Mouse (Mus musculus): ENCODE measurements around the gene Gramd4. TPM values are rescaled to one million over a fixed set of nuclear protein-coding genes. Genes with fewer than 3 reads are reported as not detected.
"Not testable (repeated sequence)": the region's sequence is repeated elsewhere in the genome, so short reads cannot be mapped to it uniquely, and the experiment has no call there.

The Gramd4 gene
- polyA plus RNA-seq, 1 experiment from 2014 or later: 8.4 TPM

DNA sequence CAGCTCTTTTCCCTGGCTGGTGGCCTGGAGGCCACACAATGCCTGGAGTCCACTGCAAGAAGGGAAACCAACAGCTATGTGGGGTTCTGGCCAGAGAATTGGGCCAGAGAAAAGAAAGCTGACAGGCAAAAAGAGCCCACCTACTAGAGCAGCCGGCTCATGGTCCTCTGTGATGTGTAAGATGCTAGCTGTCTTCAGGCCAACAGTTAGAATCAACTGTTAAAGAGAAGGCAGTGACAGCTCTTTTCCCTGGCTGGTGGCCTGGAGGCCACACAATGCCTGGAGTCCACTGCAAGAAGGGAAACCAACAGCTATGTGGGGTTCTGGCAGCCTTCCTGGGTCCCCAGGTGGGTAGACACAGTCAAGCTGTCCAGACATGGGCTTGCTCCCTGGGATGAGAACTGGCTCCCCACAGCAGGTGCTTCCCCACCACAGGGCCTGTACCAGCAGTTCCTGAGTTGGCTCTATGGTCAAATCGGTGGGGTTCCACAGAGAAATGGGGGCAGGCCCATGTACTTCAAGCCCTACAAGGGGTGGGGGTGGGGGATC is 120.3 kb downstream of the Gramd4 start:
- H3K9ac ChIP-seq (ENCODE audit: low read length); H3K9me3 ChIP-seq (ENCODE audit: control insufficient read depth, low read length); ATAC-seq (ENCODE audit: insufficient number of reproducible peaks, low FRiP score, low TSS enrichment, low read depth); DNase-seq (ENCODE audit: low spot score); H3K27ac ChIP-seq (replicated peaks; ENCODE audit: low read depth, low read length); H3K36me3 ChIP-seq (ENCODE audit: control insufficient read depth, insufficient read depth, low read length); H3K4me2 ChIP-seq (ENCODE audit: low read depth, severe bottlenecking); H3K4me3 ChIP-seq (ENCODE audit: low read depth, low read length); H3K27me3 ChIP-seq (ENCODE audit: control insufficient read depth, insufficient read depth, low read length): not testable (repeated sequence)
- peaks cover 15% of the 10 kb centered on the region; the same call in 1 of the 2 replicates for H3K4me1 ChIP-seq (ENCODE audit: control insufficient read depth, insufficient read depth, low read length)
- WGBS: 88% methylated on average over 2 of the region's 2 CpGs

DNA sequence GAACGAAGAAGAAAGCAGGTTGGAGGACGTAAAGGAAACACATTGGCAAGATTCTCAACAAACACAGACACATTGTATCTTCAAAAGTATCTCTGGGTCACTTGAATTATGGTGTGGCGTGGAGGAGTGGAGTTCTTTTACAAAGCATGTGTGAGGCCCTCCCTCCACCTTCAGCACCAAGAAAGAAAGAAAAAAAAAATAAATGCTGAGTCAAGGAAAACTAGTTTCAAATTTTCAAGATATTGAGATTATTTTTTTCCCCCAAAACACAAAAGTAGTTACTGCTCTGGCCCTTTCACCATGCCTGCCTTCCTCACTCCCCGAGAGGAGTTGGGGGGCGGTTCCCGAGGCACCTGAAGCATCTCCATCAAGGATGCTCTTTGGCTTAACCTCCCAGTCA is 121.1 kb downstream of the Gramd4 start:
- Histone ChIP-seq H3K4me2 (ENCODE audit: low read depth, severe bottlenecking) (no peak overlapping the region), H3K36me3 (ENCODE audit: control insufficient read depth, insufficient read depth, low read length) (no peaks in the 10 kb centered on the region), H3K27me3 (ENCODE audit: control insufficient read depth, insufficient read depth, low read length) (no peaks in the 10 kb centered on the region), H3K4me3 (ENCODE audit: low read depth, low read length) (no peak overlapping the region), H3K4me1 (ENCODE audit: control insufficient read depth, insufficient read depth, low read length) (0 out of 2 replicates have a peak, but pooled peaks cover 7% of the 10 kb centered on the region), H3K9me3 (ENCODE audit: control insufficient read depth, low read length) (no peaks in the 10 kb centered on the region), H3K27ac (replicated peaks; ENCODE audit: low read depth, low read length) (no peak overlapping the region), H3K9ac (ENCODE audit: low read length) (no peak overlapping the region)
- ATAC-seq (ENCODE audit: insufficient number of reproducible peaks, low FRiP score, low TSS enrichment, low read depth) (no peak), DNase-seq (ENCODE audit: low spot score) (no peak)
- WGBS: 90% methylated on average over 6 of the region's 6 CpGs

DNA sequence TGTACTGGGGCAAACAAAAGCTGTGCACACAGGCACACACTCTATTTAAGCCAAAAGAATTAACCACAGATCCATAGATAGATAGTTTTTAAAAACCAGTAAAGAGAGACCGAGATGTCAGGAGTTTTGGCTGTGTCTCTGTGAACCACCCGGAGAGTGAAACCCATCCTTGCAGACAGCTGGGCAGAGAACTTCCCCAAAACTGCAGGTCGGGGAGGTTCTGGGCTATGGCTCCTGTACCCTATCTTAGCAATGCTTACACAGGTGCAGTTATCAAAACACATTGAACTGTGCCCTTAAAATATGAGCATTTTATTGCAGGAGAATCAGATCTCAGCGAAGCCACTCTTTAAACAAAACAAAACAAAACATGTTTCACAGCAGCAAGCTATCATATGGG is 122.9 kb downstream of the Gramd4 start:
- 89% methylated on average over 4 of the region's 4 CpGs for WGBS
- Histone ChIP-seq H3K4me1 (ENCODE audit: control insufficient read depth, insufficient read depth, low read length) (peaks cover 10% of the 10 kb centered on the region; the same call in 1 of the 2 replicates), H3K27me3 (ENCODE audit: control insufficient read depth, insufficient read depth, low read length) (no peaks in the 10 kb centered on the region)

DNA sequence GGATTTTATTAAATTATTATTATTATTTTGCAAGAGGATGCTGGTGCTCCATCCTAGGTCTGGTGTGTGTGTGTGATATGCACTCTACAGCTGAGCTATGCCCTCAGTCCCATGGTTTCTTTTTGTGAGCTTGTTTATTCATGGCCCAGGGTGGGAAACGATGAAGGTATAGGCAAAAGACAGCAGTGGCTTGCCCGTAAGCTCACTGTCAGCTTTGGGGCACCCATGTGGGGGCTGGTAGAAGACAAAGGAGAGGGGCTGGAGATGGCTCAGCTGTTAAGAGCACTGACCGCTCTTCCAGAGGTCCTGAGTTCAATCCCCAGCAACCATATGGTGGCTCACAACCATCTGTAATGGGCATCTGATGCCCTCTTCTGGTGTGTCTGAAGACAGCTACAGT is 123.8 kb downstream of the Gramd4 start:
- not testable (repeated sequence) for H3K4me1 ChIP-seq (ENCODE audit: control insufficient read depth, insufficient read depth, low read length); ATAC-seq (ENCODE audit: insufficient number of reproducible peaks, low FRiP score, low TSS enrichment, low read depth)

More for the DNA sequence above, 122.9 kb downstream of the Gramd4 start:
- H3K9me3 ChIP-seq (ENCODE audit: control insufficient read depth, low read length): no peaks in the 10 kb centered on the region
- no peak overlapping the region for H3K4me2 ChIP-seq (ENCODE audit: low read depth, severe bottlenecking)
- no peak overlapping the region for H3K9ac ChIP-seq (ENCODE audit: low read length)
- DNase-seq (ENCODE audit: low spot score) (no peak), ATAC-seq (ENCODE audit: insufficient number of reproducible peaks, low FRiP score, low TSS enrichment, low read depth) (no peak)
- H3K4me3 ChIP-seq (ENCODE audit: low read depth, low read length): no peak overlapping the region
- H3K27ac ChIP-seq (replicated peaks; ENCODE audit: low read depth, low read length): no peak overlapping the region
- H3K36me3 ChIP-seq (ENCODE audit: control insufficient read depth, insufficient read depth, low read length): no peaks in the 10 kb centered on the region

DNA sequence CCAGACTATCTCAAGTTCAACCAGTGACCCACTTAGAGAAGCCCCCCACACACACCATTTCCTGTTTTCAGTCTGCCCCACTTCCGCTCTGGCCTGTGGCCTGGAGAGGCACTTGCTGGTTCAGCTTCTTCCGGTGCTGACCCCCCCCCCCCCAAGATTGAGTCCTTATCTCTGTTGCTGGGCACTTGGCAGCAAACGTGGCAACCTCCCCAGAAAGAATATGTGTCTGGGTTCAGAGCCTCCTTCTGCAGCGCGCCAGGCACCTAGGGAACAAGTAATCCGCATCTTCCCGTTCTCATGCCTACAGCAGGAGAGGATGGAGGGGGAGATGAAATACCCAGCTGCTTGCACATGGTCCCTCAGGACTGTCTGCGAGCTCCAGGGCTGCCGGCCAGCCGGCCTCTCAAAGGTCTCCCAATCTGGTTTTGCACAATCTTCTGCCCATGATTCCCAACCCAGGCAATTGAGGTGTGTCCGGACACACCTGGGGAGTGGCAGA is 124.5 kb downstream of the Gramd4 start:
- Histone ChIP-seq H3K9ac (ENCODE audit: low read length) (no peak overlapping the region), H3K4me2 (ENCODE audit: low read depth, severe bottlenecking) (no peak overlapping the region), H3K4me1 (ENCODE audit: control insufficient read depth, insufficient read depth, low read length) (peaks cover 7% of the 10 kb centered on the region; the same call in 1 of the 2 replicates), H3K9me3 (ENCODE audit: control insufficient read depth, low read length) (no peaks in the 10 kb centered on the region), H3K27ac (replicated peaks; ENCODE audit: low read depth, low read length) (no peak overlapping the region), H3K4me3 (ENCODE audit: low read depth, low read length) (no peak overlapping the region), H3K36me3 (ENCODE audit: control insufficient read depth, insufficient read depth, low read length) (no peaks in the 10 kb centered on the region), H3K27me3 (ENCODE audit: control insufficient read depth, insufficient read depth, low read length) (no peaks in the 10 kb centered on the region)
- WGBS: 57% methylated on average over 11 of the region's 11 CpGs
- ATAC-seq (ENCODE audit: insufficient number of reproducible peaks, low FRiP score, low TSS enrichment, low read depth): no peak
- no peak for DNase-seq (ENCODE audit: low spot score)

More for the DNA sequence above, 123.8 kb downstream of the Gramd4 start:
- H3K36me3 ChIP-seq (ENCODE audit: control insufficient read depth, insufficient read depth, low read length); H3K9me3 ChIP-seq (ENCODE audit: control insufficient read depth, low read length); H3K9ac ChIP-seq (ENCODE audit: low read length); H3K4me3 ChIP-seq (ENCODE audit: low read depth, low read length); H3K27me3 ChIP-seq (ENCODE audit: control insufficient read depth, insufficient read depth, low read length); H3K27ac ChIP-seq (replicated peaks; ENCODE audit: low read depth, low read length); H3K4me2 ChIP-seq (ENCODE audit: low read depth, severe bottlenecking); DNase-seq (ENCODE audit: low spot score): not testable (repeated sequence)
- WGBS: 90% methylated on average over 3 of the region's 3 CpGs

DNA sequence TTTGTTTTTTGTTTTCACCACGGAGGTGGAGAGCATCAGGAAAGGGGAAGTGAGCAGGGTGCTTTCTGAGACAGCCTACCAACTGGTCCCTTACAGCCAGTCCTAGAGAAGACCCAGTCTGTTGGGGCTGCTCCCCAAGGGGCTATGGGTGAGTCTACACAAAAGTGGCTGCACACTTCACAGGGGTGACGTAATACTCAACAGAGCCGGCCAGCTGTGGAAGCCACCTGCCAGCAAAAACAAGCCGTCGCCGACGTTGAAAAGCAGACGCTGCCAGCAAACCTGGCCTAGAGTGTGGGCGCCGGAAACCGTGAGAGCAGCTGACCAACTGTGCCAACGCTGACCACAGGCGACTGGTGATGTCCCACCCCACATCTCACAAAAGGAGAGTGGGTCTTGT is 125.2 kb downstream of the Gramd4 start:
- Histone ChIP-seq H3K27ac (replicated peaks; ENCODE audit: low read depth, low read length) (no peak overlapping the region), H3K9ac (ENCODE audit: low read length) (no peak overlapping the region), H3K4me1 (ENCODE audit: control insufficient read depth, insufficient read depth, low read length) (peaks cover 7% of the 10 kb centered on the region; the same call in 1 of the 2 replicates), H3K27me3 (ENCODE audit: control insufficient read depth, insufficient read depth, low read length) (no peaks in the 10 kb centered on the region), H3K36me3 (ENCODE audit: control insufficient read depth, insufficient read depth, low read length) (no peaks in the 10 kb centered on the region), H3K4me2 (ENCODE audit: low read depth, severe bottlenecking) (no peak overlapping the region), H3K4me3 (ENCODE audit: low read depth, low read length) (no peak overlapping the region), H3K9me3 (ENCODE audit: control insufficient read depth, low read length) (no peaks in the 10 kb centered on the region)
- DNase-seq (ENCODE audit: low spot score): no peak
- WGBS: 61% methylated on average over 13 of the region's 13 CpGs
- no peak for ATAC-seq (ENCODE audit: insufficient number of reproducible peaks, low FRiP score, low TSS enrichment, low read depth)

DNA sequence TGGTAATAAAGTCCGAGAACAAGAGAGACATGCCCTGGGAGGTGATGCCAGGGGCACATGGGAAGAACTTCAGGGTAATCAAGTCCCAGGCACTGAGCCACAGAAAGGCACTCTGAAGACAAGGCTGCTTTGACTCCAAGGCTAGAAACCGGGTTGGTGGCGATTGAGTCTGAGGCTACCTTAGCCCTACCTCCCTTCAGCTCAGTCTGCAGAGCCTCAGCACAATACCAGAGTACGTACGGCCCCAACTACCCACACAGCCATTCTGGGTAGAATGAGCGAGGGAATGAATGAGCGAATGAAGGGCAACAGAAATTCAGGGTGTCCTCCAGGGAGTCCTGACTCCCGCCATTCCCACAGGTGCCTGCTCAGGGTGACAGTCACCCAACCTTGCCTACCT is 126.0 kb downstream of the Gramd4 start:
- no peaks in the 10 kb centered on the region for H3K36me3 ChIP-seq (ENCODE audit: control insufficient read depth, insufficient read depth, low read length)
- DNase-seq (ENCODE audit: low spot score): no peak
- 91% methylated on average over 8 of the region's 8 CpGs for WGBS
- H3K9me3 ChIP-seq (ENCODE audit: control insufficient read depth, low read length): no peaks in the 10 kb centered on the region
- H3K27me3 ChIP-seq (ENCODE audit: control insufficient read depth, insufficient read depth, low read length): no peaks in the 10 kb centered on the region
- no peak overlapping the region for H3K9ac ChIP-seq (ENCODE audit: low read length)
- H3K4me2 ChIP-seq (ENCODE audit: low read depth, severe bottlenecking): no peak overlapping the region
- H3K4me3 ChIP-seq (ENCODE audit: low read depth, low read length): no peak overlapping the region
- ATAC-seq (ENCODE audit: insufficient number of reproducible peaks, low FRiP score, low TSS enrichment, low read depth): no peak
- H3K27ac ChIP-seq (replicated peaks; ENCODE audit: low read depth, low read length): no peak overlapping the region
- peaks cover 7% of the 10 kb centered on the region; the same call in 1 of the 2 replicates for H3K4me1 ChIP-seq (ENCODE audit: control insufficient read depth, insufficient read depth, low read length)

DNA sequence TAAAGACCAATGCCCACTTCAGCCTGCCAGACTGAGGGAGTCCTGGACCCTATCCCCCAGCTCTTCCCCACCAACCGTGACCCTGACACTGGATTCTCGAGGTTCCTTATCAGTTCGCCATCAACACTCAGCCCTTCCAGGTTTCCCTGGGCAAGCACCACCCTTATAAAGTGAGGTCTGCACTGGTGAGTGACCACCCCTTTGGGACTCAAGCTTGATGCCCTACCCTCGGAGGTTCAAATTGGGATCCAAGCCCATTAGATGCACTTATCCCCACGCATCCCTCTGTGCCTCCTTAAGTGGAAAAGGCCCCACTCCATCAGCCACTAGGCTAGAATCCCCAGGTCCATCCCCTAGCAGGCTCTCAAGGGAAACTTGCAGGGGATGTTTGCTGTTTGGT is 126.6 kb downstream of the Gramd4 start:
- Histone ChIP-seq H3K9me3 (ENCODE audit: control insufficient read depth, low read length) (no peaks in the 10 kb centered on the region), H3K27ac (replicated peaks; ENCODE audit: low read depth, low read length) (no peak overlapping the region), H3K4me2 (ENCODE audit: low read depth, severe bottlenecking) (peak overlapping the region; percentile 74; the same call in 1 of the 2 replicates), H3K4me3 (ENCODE audit: low read depth, low read length) (peak overlapping the region; percentile 89; the same call in 1 of the 2 replicates), H3K9ac (ENCODE audit: low read length) (no peak overlapping the region), H3K4me1 (ENCODE audit: control insufficient read depth, insufficient read depth, low read length) (peaks cover 7% of the 10 kb centered on the region; the same call in 1 of the 2 replicates), H3K27me3 (ENCODE audit: control insufficient read depth, insufficient read depth, low read length) (no peaks in the 10 kb centered on the region), H3K36me3 (ENCODE audit: control insufficient read depth, insufficient read depth, low read length) (no peaks in the 10 kb centered on the region)
- 74% methylated on average over 5 of the region's 5 CpGs for WGBS
- ATAC-seq (ENCODE audit: insufficient number of reproducible peaks, low FRiP score, low TSS enrichment, low read depth): no peak
- DNase-seq (ENCODE audit: low spot score): no peak

Measured in limb, embryonic 11.5 days (tissue).